Mouse (Mus musculus) heart, adult 9 months (tissue): ENCODE measurements around the gene Olfr330.
A peak's percentile ranks its signal among the peaks of the same experiment; 100 is the strongest.
"Not testable (repeated sequence)": the region's sequence is repeated elsewhere in the genome, so short reads cannot be mapped to it uniquely, and the experiment has no call there.

ENCODE experiments used
- DNase-seq, 2 experiments: peaks; one replicate each; pipeline ENCODE4 v3.0.0; 2022; ENCODE audit warnings: low spot score in 2 of 2

Gene Olfr330

DNA sequence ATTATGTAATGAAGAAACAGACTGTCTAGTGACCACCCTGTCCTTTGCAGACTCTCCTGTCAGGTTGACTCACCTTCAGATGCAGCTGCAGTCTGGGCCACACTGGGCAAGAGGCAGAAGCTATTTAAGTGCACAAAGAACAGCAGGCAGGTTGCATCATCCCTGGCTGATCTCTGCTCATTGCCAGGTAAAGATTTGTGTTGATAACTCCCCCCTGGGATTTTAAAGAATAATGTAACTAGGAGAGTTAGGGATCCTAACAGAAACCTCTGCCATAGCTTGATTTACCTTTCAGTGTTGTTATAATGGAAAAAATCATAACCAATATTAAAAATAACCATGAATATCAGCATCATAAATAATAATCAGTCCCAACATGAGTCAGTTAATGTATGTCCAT is at the start of gene Olfr330:
TSS of gene Olfr330 (minus strand) at position 101 of the 400 bp plus-strand sequence.
- not testable (repeated sequence) for DNase-seq

DNA sequence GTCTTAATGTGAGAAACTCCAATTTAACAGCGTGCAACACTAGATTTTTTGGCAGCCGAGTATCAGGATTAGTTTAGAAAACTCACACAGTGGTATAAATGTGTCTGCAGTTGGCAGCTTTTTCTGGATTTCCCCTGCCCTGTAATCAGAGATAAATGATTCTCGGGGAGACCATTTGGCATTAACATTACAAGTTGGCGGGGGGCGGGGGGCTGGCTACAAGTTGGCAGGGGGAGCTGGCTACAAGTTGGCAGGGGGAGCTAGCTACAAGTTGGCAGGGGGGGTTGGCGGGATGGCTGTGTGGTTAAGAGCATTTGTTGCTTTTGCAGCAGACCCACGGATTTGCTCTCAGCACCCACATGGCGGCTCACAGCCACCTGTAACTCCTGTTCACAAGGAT is 44.0 kb upstream of the Olfr330 start:
- no peak for DNase-seq

GRCm38 (mm10) chr11:58577430-58577829 is 42.8 kb upstream of the Olfr330 start, which contains the start of gene Olfr325:
TSS of gene Olfr325 (plus strand) at chr11:58577730.
- DNase-seq, result no peak

GRCm38 (mm10) chr11:58570405-58570804 is 35.8 kb upstream of the Olfr330 start, which contains the start of gene Olfr224:
TSS of gene Olfr224 (minus strand) at chr11:58570553.
- DNase-seq, result peak; percentile 10

DNA sequence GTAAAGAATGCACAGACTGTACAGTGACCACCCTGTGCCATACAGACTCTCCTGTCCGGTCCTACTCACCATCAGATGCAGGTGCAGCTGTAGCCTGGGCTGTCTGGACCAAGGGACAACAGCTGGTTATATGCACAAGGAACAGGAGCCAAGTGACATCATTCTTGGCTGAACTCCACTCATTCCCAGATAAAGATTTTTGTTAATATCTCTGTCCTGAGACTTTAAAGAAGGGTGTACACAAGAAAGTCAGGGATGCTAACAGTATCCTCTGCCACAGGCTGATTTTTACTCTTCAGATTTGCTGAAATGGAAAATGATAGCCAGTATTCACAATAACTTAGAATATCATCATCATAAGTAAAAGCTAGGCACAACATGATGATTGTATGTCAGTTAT is 20.9 kb upstream of the Olfr330 start, which contains the start of gene Olfr328:
TSS of gene Olfr328 (minus strand) at position 101 of the 400 bp plus-strand sequence.
- no peak for DNase-seq

DNA sequence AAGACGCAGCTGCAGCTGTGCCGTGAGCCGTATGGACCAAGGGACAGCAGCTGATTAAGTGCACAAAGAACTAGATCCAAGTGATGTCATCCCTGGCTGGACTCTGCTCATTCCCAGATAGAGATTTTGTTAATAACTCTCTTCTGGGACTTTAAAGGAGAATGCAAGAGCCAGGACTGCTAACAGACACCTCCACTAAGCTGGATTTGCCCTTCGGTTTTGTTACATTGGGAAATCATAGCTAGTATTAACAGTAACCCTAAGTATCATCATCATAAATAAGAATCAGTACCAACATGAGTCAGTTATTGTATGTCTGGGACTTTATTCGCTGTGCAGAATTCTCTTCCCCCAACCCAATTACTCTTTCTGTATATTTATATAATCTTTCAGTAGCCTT is 11.7 kb upstream of the Olfr330 start, which contains the start of gene Olfr329-ps:
TSS of gene Olfr329-ps (minus strand) at position 101 of the 400 bp plus-strand sequence.
- DNase-seq, result peak in 1 of 2 experiments; percentile 2

- DNase-seq, result peak; percentile 23
Measured at GRCm38 (mm10) chr11:58519756-58520155, 14.9 kb downstream of the Olfr330 start.

DNA sequence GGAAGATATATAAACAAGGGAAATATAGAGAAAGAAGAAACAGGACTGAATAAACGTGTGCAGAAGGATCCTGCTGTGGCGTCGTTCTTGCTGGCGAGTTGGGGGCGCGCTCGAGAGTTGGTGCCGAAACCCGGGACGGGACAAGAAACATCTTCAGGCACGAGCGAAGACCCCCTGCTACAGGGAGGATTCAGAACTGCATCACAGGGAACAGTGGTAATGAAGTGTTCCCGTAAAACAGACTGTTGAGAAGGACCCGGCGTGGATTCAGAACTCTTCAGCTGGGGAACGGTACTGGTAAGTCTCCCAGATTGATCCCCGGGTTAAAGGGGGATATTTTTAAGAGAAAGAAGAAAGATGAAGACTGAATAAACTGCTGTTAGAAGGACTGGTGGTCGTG is 15.7 kb downstream of the Olfr330 start:
- DNase-seq, result peak; percentile 59 to 63

GRCm38 (mm10) chr11:58509058-58509457 is 25.6 kb downstream of the Olfr330 start:
- DNase-seq, result not testable (repeated sequence)

DNA sequence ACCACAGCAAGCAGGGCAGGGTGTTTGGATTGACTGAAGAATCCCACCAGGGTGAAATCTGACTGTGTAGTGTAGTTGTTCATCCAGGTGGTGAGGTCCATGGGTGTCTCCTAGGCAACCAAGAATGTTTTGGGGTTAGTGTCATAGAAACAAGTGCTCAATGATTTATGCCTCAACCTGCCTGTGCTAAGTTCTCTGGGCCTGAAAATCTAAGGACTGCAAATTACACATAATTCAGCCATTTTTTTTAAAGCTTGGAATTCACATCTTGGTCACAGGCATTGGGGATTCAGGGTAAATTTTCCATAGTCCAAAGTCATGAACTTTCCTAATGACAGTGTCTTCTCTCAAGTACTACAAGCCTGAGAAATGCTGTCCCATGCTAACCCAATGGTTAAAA is 32.2 kb downstream of the Olfr330 start, which contains the start of gene Olfr331:
TSS of gene Olfr331 (minus strand) at position 101 of the 400 bp plus-strand sequence.
- not testable (repeated sequence) for DNase-seq

GRCm38 (mm10) chr11:58499290-58499689 is 35.3 kb downstream of the Olfr330 start:
- no peak for DNase-seq

DNA sequence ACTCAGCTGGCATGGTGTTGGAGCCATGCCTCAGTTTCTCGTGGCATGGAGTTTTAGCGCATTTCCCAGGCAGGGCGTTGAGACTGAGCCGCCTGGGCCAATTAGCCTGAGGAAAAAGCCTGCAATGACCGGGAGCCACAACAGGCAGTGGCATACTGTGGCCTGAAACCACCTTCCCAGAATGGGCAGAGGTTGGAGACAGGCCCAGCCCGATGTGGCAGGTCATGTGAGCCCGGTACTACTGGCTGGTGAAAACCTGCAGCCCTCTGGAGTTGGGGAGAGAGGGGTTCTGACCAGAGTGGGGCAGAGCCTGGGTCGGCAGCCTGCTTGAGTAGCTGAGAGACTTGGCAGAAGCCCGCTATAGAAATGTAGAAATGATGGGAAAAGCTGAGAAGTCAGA is 35.9 kb downstream of the Olfr330 start:
- DNase-seq, result peak; percentile 30 to 52

- DNase-seq, result no peak
Measured at GRCm38 (mm10) chr11:58492455-58492854, 42.2 kb downstream of the Olfr330 start, which contains the start of gene Olfr332. TSS of gene Olfr332 (minus strand) at chr11:58492555.
